In the genomic region with DNA sequence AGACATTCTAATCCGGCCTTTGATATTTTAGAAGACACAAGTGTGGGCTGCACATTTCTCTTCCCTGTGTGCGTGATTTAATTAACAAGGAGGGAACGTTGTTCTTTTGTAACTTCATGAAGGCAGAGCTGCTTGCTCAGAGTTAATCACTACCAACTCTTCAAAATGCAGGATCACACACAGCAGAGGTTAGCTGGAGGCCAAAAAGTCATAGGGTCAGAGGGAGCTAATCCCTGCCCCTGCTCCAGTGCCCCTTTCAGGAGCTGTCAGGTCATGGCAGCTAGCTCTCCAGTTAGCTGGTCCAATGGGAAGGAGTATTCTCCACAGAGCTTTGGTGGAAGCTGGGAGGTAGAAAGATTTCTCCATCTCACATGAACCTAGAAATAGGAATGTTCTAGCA, we compare ENCODE assay signal across 22 mouse cellular contexts.
DNase-seq lines count a peak whose midpoint lies in the region; ATAC-seq lines count a peak whose summit lies in the region.
"Had no signal": no experiment of that assay in that cellular context is flagged by ENCODE, and none has a peak within 500 bp of the region (broad histone marks: within the 10 kb centered on the region; RNA-seq: fewer than 3 reads in every experiment).

No protein-coding gene starts in this region.

- H3K9ac ChIP-seq in liver, embryonic 16.5 days (ENCODE audit: low read depth, low read length): no peak overlapping the region
- H3K9ac ChIP-seq in liver, embryonic 12.5 days: no peak overlapping the region
- H3K9ac ChIP-seq in intestine, embryonic 14.5 days (ENCODE audit: low read length): no peak overlapping the region
- no peak overlapping the region for H3K9ac ChIP-seq in kidney, embryonic 16.5 days (replicated peaks; ENCODE audit: low read length)
- H3K9ac ChIP-seq: hindbrain, embryonic 13.5 days; liver, embryonic 14.5 days; neural tube, embryonic 12.5 days; stomach, embryonic 15.5 days had no signal

- no peaks in the 10 kb centered on the region for H3K36me3 ChIP-seq in liver, embryonic 16.5 days (ENCODE audit: control insufficient read depth, insufficient read depth)
- no peaks in the 10 kb centered on the region for H3K36me3 ChIP-seq in liver, embryonic 12.5 days
- H3K36me3 ChIP-seq in intestine, embryonic 14.5 days (ENCODE audit: control insufficient read depth, insufficient read depth, low read length): no peaks in the 10 kb centered on the region
- no peaks in the 10 kb centered on the region for H3K36me3 ChIP-seq in kidney, embryonic 16.5 days (ENCODE audit: insufficient read depth, low read length)
- no peaks in the 10 kb centered on the region for H3K36me3 ChIP-seq in heart, embryonic 10.5 days
- H3K36me3 ChIP-seq: hindbrain, embryonic 13.5 days; neural tube, embryonic 12.5 days; stomach, embryonic 15.5 days had no signal

- no peak overlapping the region for H3K4me2 ChIP-seq in liver, embryonic 16.5 days (ENCODE audit: low read depth, low read length)
- H3K4me2 ChIP-seq in liver, embryonic 12.5 days: no peak overlapping the region
- no peak overlapping the region for H3K4me2 ChIP-seq in intestine, embryonic 14.5 days (ENCODE audit: low read length)
- no peak overlapping the region for H3K4me2 ChIP-seq in kidney, embryonic 16.5 days (replicated peaks; ENCODE audit: low read depth, low read length)
- H3K4me2 ChIP-seq: hindbrain, embryonic 13.5 days; neural tube, embryonic 12.5 days; stomach, embryonic 15.5 days had no signal

- no peaks in the 10 kb centered on the region for H3K4me1 ChIP-seq in liver, embryonic 16.5 days (ENCODE audit: control insufficient read depth, low read depth, low read length)
- 0 out of 2 replicates have a peak, but pooled peaks cover 3% of the 10 kb centered on the region for H3K4me1 ChIP-seq in liver, embryonic 12.5 days
- peaks cover 13% of the 10 kb centered on the region for H3K4me1 ChIP-seq in intestine, embryonic 14.5 days (replicated peaks; ENCODE audit: control insufficient read depth, insufficient read depth, low read length)
- peaks cover 17% of the 10 kb centered on the region; the same call in 1 of the 2 replicates for H3K4me1 ChIP-seq in kidney, embryonic 16.5 days (ENCODE audit: insufficient read depth, low read length)
- H3K4me1 ChIP-seq in heart, embryonic 10.5 days: peaks cover 19% of the 10 kb centered on the region
- H3K4me1 ChIP-seq: hindbrain, embryonic 13.5 days had no signal

- H3K9me3 ChIP-seq in liver, embryonic 16.5 days (replicated peaks; ENCODE audit: control insufficient read depth, low read length): no peaks in the 10 kb centered on the region
- no peaks in the 10 kb centered on the region for H3K9me3 ChIP-seq in liver, embryonic 12.5 days (replicated peaks)
- H3K9me3 ChIP-seq in intestine, embryonic 14.5 days (ENCODE audit: control insufficient read depth, low read length): no peaks in the 10 kb centered on the region
- no peaks in the 10 kb centered on the region for H3K9me3 ChIP-seq in kidney, embryonic 16.5 days (ENCODE audit: low read length)
- no peaks in the 10 kb centered on the region for H3K9me3 ChIP-seq in heart, embryonic 10.5 days
- H3K9me3 ChIP-seq: hindbrain, embryonic 13.5 days; neural tube, embryonic 12.5 days; stomach, embryonic 15.5 days had no signal

- peak; percentile 54 for ATAC-seq in liver, embryonic 16.5 days (ENCODE audit: low read depth)
- ATAC-seq in liver, embryonic 12.5 days: no peak
- ATAC-seq in intestine, embryonic 14.5 days (replicated peaks; ENCODE audit: low FRiP score, low TSS enrichment, low read depth): no peak
- peak; percentile 89 for ATAC-seq in kidney, embryonic 16.5 days (ENCODE audit: low FRiP score, low TSS enrichment)
- ATAC-seq: lung, postnatal 0 days had no signal

- 59% methylated on average over 3 of the region's 3 CpGs for WGBS in liver, embryonic 16.5 days (ENCODE audit: insufficient replicate concordance)
- 73% methylated on average over 3 of the region's 3 CpGs for WGBS in liver, embryonic 12.5 days (ENCODE audit: insufficient replicate concordance)
- 52% methylated on average over 3 of the region's 3 CpGs for WGBS in intestine, embryonic 14.5 days
- 43% methylated on average over 3 of the region's 3 CpGs for WGBS in kidney, embryonic 16.5 days
- 74% methylated on average over 3 of the region's 3 CpGs for WGBS in heart, embryonic 10.5 days

- DNase-seq in intestine, embryonic 14.5 days (ENCODE audit: low spot score): no peak
- DNase-seq in yolk sac, embryonic 10.5 days (ENCODE audit: low spot score): peak; percentile 62
- DNase-seq in Muller cell, postnatal 12 days (ENCODE audit: inconsistent ontology term): no peak
- DNase-seq in heart, embryonic 10.5 days (ENCODE audit: low spot score): no peak
- DNase-seq: adrenal gland, postnatal 10 days; B cell, adult 2 months; cerebellum, adult 18-20 months; gastrocnemius, postnatal 10 days; heart, adult 18-20 months; layer of hippocampus, postnatal 36 days; left cerebral cortex, postnatal 4 days; right cerebral cortex, postnatal 14 days; thymus, adult 2 months had no signal

- no peak overlapping the region for H3K4me3 ChIP-seq in liver, embryonic 16.5 days (ENCODE audit: low read depth, low read length)
- H3K4me3 ChIP-seq in liver, embryonic 12.5 days: no peak overlapping the region
- no peak overlapping the region for H3K4me3 ChIP-seq in intestine, embryonic 14.5 days (ENCODE audit: low read depth, low read length)
- H3K4me3 ChIP-seq in kidney, embryonic 16.5 days (ENCODE audit: low read length): no peak overlapping the region
- H3K4me3 ChIP-seq in heart, embryonic 10.5 days: no peak overlapping the region
- H3K4me3 ChIP-seq: erythroblast, embryonic 14.5 days; hindbrain, embryonic 13.5 days; neural tube, embryonic 12.5 days; stomach, embryonic 15.5 days had no signal

- H3K27ac ChIP-seq in liver, embryonic 16.5 days (ENCODE audit: low read length): no peak overlapping the region
- no peak overlapping the region for H3K27ac ChIP-seq in liver, embryonic 12.5 days
- H3K27ac ChIP-seq in intestine, embryonic 14.5 days (ENCODE audit: low read depth): peak overlapping the region; percentile 44
- peak overlapping the region; percentile 79 for H3K27ac ChIP-seq in kidney, embryonic 16.5 days (ENCODE audit: low read length)
- no peak overlapping the region for H3K27ac ChIP-seq in heart, embryonic 10.5 days
- H3K27ac ChIP-seq: hindbrain, embryonic 13.5 days; liver, embryonic 14.5 days; neural tube, embryonic 12.5 days; stomach, embryonic 15.5 days had no signal

- H3K27me3 ChIP-seq in liver, embryonic 16.5 days (ENCODE audit: control insufficient read depth, insufficient read depth, low read depth, low read length): no peaks in the 10 kb centered on the region
- H3K27me3 ChIP-seq in liver, embryonic 12.5 days (replicated peaks): no peaks in the 10 kb centered on the region
- no peaks in the 10 kb centered on the region for H3K27me3 ChIP-seq in intestine, embryonic 14.5 days (replicated peaks; ENCODE audit: control insufficient read depth, insufficient read depth, low read length)
- no peaks in the 10 kb centered on the region for H3K27me3 ChIP-seq in kidney, embryonic 16.5 days (ENCODE audit: insufficient read depth, low read length)
- H3K27me3 ChIP-seq in heart, embryonic 10.5 days (ENCODE audit: insufficient read depth, poor library complexity, severe bottlenecking): no peaks in the 10 kb centered on the region
- H3K27me3 ChIP-seq: hindbrain, embryonic 13.5 days; neural tube, embryonic 12.5 days; stomach, embryonic 15.5 days had no signal

Comparison
In these comparisons a context has a peak if more than half of its experiments do, and no peak if none do; other contexts are left out.
1. ATAC-seq: peak in liver, embryonic 16.5 days (single experiment) and kidney, embryonic 16.5 days (single experiment); none in liver, embryonic 12.5 days (single experiment) and intestine, embryonic 14.5 days (single experiment).
2. H3K27ac ChIP-seq: peak in intestine, embryonic 14.5 days (single experiment) and kidney, embryonic 16.5 days (single experiment); none in liver, embryonic 16.5 days (single experiment), liver, embryonic 12.5 days (single experiment) and heart, embryonic 10.5 days (single experiment).